Mouse (Mus musculus): ENCODE data around the gene Tbx15. TPM values are rescaled to one million over a fixed set of nuclear protein-coding genes. Genes with fewer than 3 reads are reported as not detected.

The Tbx15 gene
- 0.05 TPM in 1 of 2 replicates, not detected in the other for polyA plus RNA-seq (2015; fragmentation: Nextera tagmentation; extraction: Ambion mirVana)

DNA sequence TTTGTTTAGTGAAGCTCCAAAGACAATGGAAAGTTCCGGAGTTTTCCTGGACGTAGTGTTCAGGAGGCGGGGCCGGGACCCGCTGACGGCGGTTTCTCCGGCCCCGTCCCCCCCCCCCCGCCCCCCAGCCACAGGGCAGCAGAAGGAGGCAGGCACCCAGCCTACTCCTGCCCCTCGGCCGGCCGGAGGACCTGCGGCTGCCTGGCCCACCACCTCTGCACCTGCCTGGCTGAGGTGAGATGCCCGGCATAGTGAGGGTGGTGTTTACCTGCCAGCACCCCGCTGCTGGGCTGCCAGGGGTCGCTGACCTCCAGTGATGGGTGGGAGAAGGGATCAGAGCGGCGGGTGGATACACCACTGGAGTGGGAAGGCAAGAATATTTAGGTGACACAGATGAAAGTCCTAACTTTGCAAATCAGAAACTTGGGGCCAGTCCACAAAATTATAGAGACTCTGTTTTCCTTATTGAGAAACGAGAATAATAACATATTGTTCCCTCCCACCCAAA is at the start of gene Tbx15:
Gene Tbx15, plus strand, starts transcription at position 169 of the 508 bp plus-strand sequence.
- no peaks in the 10 kb centered on the region for H3K9me3 ChIP-seq (replicated peaks; ENCODE audit: low read length)
- H3K36me3 ChIP-seq (ENCODE audit: insufficient read depth, low read length): no peaks in the 10 kb centered on the region
- no peak within 1 kb of the TSS for H3K9ac ChIP-seq (ENCODE audit: low read depth, low read length)
- no peak for DNase-seq (ENCODE audit: low spot score)
- TF ChIP-seq CTCF (IDR thresholded peaks at IDR 0.05; ENCODE audit: low read depth): no peak
- no peaks in the 10 kb centered on the region for H3K4me1 ChIP-seq (replicated peaks; ENCODE audit: insufficient read depth, low read length)
- peak; percentile 52; the same call in 1 of the 2 replicates for ATAC-seq (replicated peaks; ENCODE audit: low FRiP score, low read depth)
- no peak within 1 kb of the TSS for H3K27ac ChIP-seq
- H3K4me2 ChIP-seq (ENCODE audit: low read length): peak within 1 kb of the TSS; percentile 41
- WGBS: under 1% methylated on average over 20 of the region's 20 CpGs
- H3K27me3 ChIP-seq (ENCODE audit: insufficient read depth, low read length): peaks cover 73% of the 10 kb centered on the region
- H3K4me3 ChIP-seq (replicated peaks; ENCODE audit: low read depth, low read length): peak within 1 kb of the TSS; percentile 20

DNA sequence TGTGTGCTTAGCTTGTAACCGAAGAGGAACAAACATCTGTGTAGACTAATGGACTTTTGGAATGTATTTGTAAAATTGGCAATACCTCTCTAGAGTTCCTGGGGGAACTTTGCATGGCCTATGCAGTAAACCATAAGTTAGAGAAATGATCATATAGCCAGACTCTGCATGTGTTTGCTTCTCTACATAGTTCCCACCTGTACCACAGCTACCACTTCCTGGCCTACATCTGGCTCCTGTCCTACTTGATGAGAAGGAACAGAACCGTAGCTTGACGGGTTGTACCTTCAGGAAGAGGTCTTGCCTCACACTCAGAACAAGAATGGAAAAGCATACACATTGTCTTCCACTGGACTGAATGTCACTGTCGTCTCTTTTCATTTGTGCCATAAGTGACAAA is 46.6 kb upstream of the Tbx15 start:
- H3K4me3 ChIP-seq (replicated peaks; ENCODE audit: low read depth, low read length): no peak overlapping the region
- 87% methylated on average over 4 of the region's 4 CpGs for WGBS

DNA sequence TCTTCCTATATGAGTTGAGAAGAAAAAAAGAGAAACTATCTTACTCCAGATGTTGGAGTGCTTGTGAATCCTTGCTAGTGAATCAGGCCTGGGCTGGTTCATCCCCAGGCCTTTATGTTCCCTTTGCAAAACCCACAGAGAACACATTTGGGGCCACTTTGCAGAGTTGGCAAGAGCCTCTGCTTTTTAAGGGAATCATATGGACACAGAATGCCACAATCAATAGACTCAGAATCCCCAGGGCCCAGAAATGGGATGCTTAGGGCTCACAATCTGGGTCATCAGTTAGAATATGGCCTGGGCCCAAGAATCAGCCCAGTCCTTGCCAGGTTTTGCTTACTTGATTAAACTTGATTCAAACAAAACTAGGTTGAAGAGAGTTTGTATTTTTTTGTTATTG is 36.9 kb upstream of the Tbx15 start:
- DNase-seq (ENCODE audit: low spot score) (no peak), ATAC-seq (replicated peaks; ENCODE audit: low FRiP score, low read depth) (no peak)
- Histone ChIP-seq H3K27me3 (ENCODE audit: insufficient read depth, low read length) (no peaks in the 10 kb centered on the region), H3K9me3 (replicated peaks; ENCODE audit: low read length) (no peaks in the 10 kb centered on the region), H3K4me3 (replicated peaks; ENCODE audit: low read depth, low read length) (no peak overlapping the region), H3K4me2 (ENCODE audit: low read length) (no peak overlapping the region), H3K36me3 (ENCODE audit: insufficient read depth, low read length) (0 out of 2 replicates have a peak, but pooled peaks cover 2% of the 10 kb centered on the region), H3K27ac (no peak overlapping the region), H3K4me1 (replicated peaks; ENCODE audit: insufficient read depth, low read length) (no peaks in the 10 kb centered on the region), H3K9ac (ENCODE audit: low read depth, low read length) (no peak overlapping the region)
- TF ChIP-seq CTCF (IDR thresholded peaks at IDR 0.05; ENCODE audit: low read depth): no peak

More for the DNA sequence above, 46.6 kb upstream of the Tbx15 start:
- DNase-seq (ENCODE audit: low spot score) (no peak), ATAC-seq (replicated peaks; ENCODE audit: low FRiP score, low read depth) (no peak)
- H3K36me3 ChIP-seq (ENCODE audit: insufficient read depth, low read length): no peaks in the 10 kb centered on the region
- H3K9me3 ChIP-seq (replicated peaks; ENCODE audit: low read length): no peaks in the 10 kb centered on the region
- H3K27ac ChIP-seq: no peak overlapping the region
- H3K27me3 ChIP-seq (ENCODE audit: insufficient read depth, low read length): no peaks in the 10 kb centered on the region
- H3K4me2 ChIP-seq (ENCODE audit: low read length): no peak overlapping the region
- no peaks in the 10 kb centered on the region for H3K4me1 ChIP-seq (replicated peaks; ENCODE audit: insufficient read depth, low read length)
- no peak overlapping the region for H3K9ac ChIP-seq (ENCODE audit: low read depth, low read length)
- TF ChIP-seq CTCF (IDR thresholded peaks at IDR 0.05; ENCODE audit: low read depth): no peak

DNA sequence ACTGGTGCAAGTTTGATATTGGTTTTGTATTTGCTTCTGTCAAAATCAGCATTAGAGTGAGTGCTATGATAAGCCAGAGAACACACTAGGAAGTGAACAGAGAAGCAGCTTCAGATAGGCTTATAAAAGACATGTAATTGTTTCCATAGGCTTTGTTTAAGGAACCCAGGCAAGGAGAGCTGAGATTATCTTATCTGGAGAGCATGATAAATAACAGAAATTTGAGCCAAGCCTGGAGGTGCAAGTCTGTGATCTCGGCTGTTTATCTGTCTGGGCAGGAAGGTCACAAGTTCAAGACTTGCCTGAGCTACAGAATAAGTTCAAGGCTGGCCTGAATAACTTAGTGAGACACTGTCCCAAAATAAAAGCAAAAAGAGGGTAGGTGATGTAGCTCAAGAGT is 31.8 kb upstream of the Tbx15 start:
- no peak for TF ChIP-seq CTCF (IDR thresholded peaks at IDR 0.05; ENCODE audit: low read depth)

DNA sequence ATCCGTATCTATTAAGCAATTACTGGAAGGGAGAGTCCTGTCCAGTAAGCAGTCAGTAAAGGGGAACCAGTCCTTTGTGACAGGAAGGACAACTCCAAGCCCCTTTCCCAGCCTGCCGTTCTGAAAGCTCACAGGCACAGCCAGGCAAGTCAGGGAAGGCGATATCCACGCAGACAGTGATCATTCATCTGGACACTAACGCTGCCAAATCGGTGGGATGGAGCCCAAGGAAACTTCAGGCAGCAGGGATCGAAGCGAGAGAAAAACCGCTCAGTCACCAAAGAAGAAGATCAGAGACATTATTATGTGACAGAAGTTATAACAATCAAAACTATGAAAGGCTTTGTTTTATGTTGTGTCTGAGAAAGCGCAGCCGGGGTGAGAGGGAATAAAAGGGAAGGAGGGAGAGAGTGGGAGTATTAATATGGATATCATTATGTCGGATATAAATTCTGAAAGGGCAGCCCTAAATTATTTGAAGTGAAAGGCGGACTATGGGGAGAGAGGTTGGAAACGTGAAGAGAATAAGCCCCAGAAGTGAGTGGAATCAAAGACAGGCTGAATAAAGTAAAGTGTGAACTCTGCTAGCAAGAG is 29.0 kb upstream of the Tbx15 start:
- no peak for ATAC-seq (replicated peaks; ENCODE audit: low FRiP score, low read depth)
- 25% methylated on average over 14 of the region's 14 CpGs for WGBS

More for the DNA sequence above, 31.8 kb upstream of the Tbx15 start:
- 30% methylated on average over 1 of the region's 1 CpGs for WGBS
- Histone ChIP-seq H3K9ac (ENCODE audit: low read depth, low read length) (no peak overlapping the region), H3K27ac (no peak overlapping the region), H3K36me3 (ENCODE audit: insufficient read depth, low read length) (no peaks in the 10 kb centered on the region), H3K4me3 (replicated peaks; ENCODE audit: low read depth, low read length) (no peak overlapping the region), H3K9me3 (replicated peaks; ENCODE audit: low read length) (no peaks in the 10 kb centered on the region), H3K4me1 (replicated peaks; ENCODE audit: insufficient read depth, low read length) (no peaks in the 10 kb centered on the region), H3K27me3 (ENCODE audit: insufficient read depth, low read length) (no peaks in the 10 kb centered on the region), H3K4me2 (ENCODE audit: low read length) (no peak overlapping the region)
- DNase-seq (ENCODE audit: low spot score) (no peak), ATAC-seq (replicated peaks; ENCODE audit: low FRiP score, low read depth) (no peak)

DNA sequence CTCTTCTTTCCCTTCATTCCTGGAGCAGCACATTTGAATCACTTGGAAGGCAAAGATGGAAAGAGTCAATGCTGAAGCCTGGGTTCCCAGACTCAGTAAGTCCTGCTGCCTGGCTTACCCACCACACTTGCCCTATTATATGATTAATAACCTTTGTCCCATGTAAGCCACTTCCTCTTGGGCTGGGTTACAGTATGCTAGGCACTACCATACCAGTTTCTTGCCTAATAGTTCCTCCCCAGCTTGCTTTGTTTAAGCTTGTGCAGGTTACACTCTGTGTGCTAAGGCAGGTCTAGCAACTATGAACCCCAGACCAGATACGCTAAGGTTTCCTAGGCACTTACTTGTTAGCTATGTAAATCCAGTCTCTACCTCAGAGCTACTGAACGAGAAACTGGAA is 12.4 kb upstream of the Tbx15 start:
- Histone ChIP-seq H3K4me1 (replicated peaks; ENCODE audit: insufficient read depth, low read length) (no peaks in the 10 kb centered on the region), H3K4me3 (replicated peaks; ENCODE audit: low read depth, low read length) (no peak overlapping the region), H3K27ac (no peak overlapping the region), H3K9ac (ENCODE audit: low read depth, low read length) (no peak overlapping the region), H3K36me3 (ENCODE audit: insufficient read depth, low read length) (no peaks in the 10 kb centered on the region), H3K9me3 (replicated peaks; ENCODE audit: low read length) (no peaks in the 10 kb centered on the region), H3K27me3 (ENCODE audit: insufficient read depth, low read length) (0 out of 2 replicates have a peak, but pooled peaks cover 3% of the 10 kb centered on the region), H3K4me2 (ENCODE audit: low read length) (no peak overlapping the region)
- TF ChIP-seq CTCF (IDR thresholded peaks at IDR 0.05; ENCODE audit: low read depth): no peak
- 70% methylated on average over 2 of the region's 2 CpGs for WGBS
- DNase-seq (ENCODE audit: low spot score): no peak
- ATAC-seq (replicated peaks; ENCODE audit: low FRiP score, low read depth): no peak

More for the DNA sequence above, 29.0 kb upstream of the Tbx15 start:
- no peak overlapping the region for H3K4me2 ChIP-seq (ENCODE audit: low read length)
- no peaks in the 10 kb centered on the region for H3K27me3 ChIP-seq (ENCODE audit: insufficient read depth, low read length)
- TF ChIP-seq CTCF (IDR thresholded peaks at IDR 0.05; ENCODE audit: low read depth): no peak
- no peak overlapping the region for H3K9ac ChIP-seq (ENCODE audit: low read depth, low read length)
- no peaks in the 10 kb centered on the region for H3K9me3 ChIP-seq (replicated peaks; ENCODE audit: low read length)
- no peaks in the 10 kb centered on the region for H3K4me1 ChIP-seq (replicated peaks; ENCODE audit: insufficient read depth, low read length)
- peak; percentile 28 for DNase-seq (ENCODE audit: low spot score)
- 0 out of 2 replicates have a peak, but pooled peaks cover 3% of the 10 kb centered on the region for H3K36me3 ChIP-seq (ENCODE audit: insufficient read depth, low read length)
- no peak overlapping the region for H3K4me3 ChIP-seq (replicated peaks; ENCODE audit: low read depth, low read length)
- no peak overlapping the region for H3K27ac ChIP-seq

All from kidney, postnatal 0 days (tissue).